Mouse (Mus musculus): ENCODE measurements around the gene Adgrg6.

The Adgrg6 gene

GRCm38 (mm10) chr10:14544941-14545717 lies at the start of gene Adgrg6:
Adgrg6 (minus strand) TSS chr10:14545659.
- no peak for DNase-seq (ENCODE audit: low read depth, low spot score)

- no peak for DNase-seq (ENCODE audit: low read depth, low spot score)
Observed at GRCm38 (mm10) chr10:14592215-14592614, 46.8 kb upstream of the Adgrg6 start.

- no peak for DNase-seq (ENCODE audit: low read depth, low spot score)
Observed at GRCm38 (mm10) chr10:14590816-14591215, 45.4 kb upstream of the Adgrg6 start.

GRCm38 (mm10) chr10:14589667-14590066 lies 44.2 kb upstream of the Adgrg6 start:
- no peak for DNase-seq (ENCODE audit: low read depth, low spot score)

GRCm38 (mm10) chr10:14583496-14583895 lies 38.0 kb upstream of the Adgrg6 start:
- DNase-seq (ENCODE audit: low read depth, low spot score), result no peak

GRCm38 (mm10) chr10:14574255-14574654 lies 28.8 kb upstream of the Adgrg6 start:
- DNase-seq (ENCODE audit: low read depth, low spot score), result no peak

GRCm38 (mm10) chr10:14571143-14571542 lies 25.7 kb upstream of the Adgrg6 start:
- DNase-seq (ENCODE audit: low read depth, low spot score), result no peak

GRCm38 (mm10) chr10:14570616-14571015 lies 25.2 kb upstream of the Adgrg6 start:
- DNase-seq (ENCODE audit: low read depth, low spot score), result no peak

- DNase-seq (ENCODE audit: low read depth, low spot score), result no peak
Observed at GRCm38 (mm10) chr10:14546111-14546551, 672 bp upstream of the Adgrg6 start.

- no peak for DNase-seq (ENCODE audit: low read depth, low spot score)
Observed at GRCm38 (mm10) chr10:14544608-14544940, 885 bp downstream of the Adgrg6 start.

- no peak for DNase-seq (ENCODE audit: low read depth, low spot score)
Observed at GRCm38 (mm10) chr10:14543511-14544067, 1.9 kb downstream of the Adgrg6 start.

- DNase-seq (ENCODE audit: low read depth, low spot score), result no peak
Observed at GRCm38 (mm10) chr10:14537102-14537501, 8.4 kb downstream of the Adgrg6 start.

GRCm38 (mm10) chr10:14531090-14531489 lies 14.4 kb downstream of the Adgrg6 start:
- DNase-seq (ENCODE audit: low read depth, low spot score), result no peak

- DNase-seq (ENCODE audit: low read depth, low spot score), result no peak
Observed at GRCm38 (mm10) chr10:14530670-14531069, 14.8 kb downstream of the Adgrg6 start.

- DNase-seq (ENCODE audit: low read depth, low spot score), result no peak
Observed at GRCm38 (mm10) chr10:14527765-14528164, 17.7 kb downstream of the Adgrg6 start.

- no peak for DNase-seq (ENCODE audit: low read depth, low spot score)
Observed at GRCm38 (mm10) chr10:14522729-14523128, 22.7 kb downstream of the Adgrg6 start.

GRCm38 (mm10) chr10:14520912-14521675 lies 24.4 kb downstream of the Adgrg6 start:
- DNase-seq (ENCODE audit: low read depth, low spot score), result no peak

- no peak for DNase-seq (ENCODE audit: low read depth, low spot score)
Observed at GRCm38 (mm10) chr10:14517909-14518308, 27.6 kb downstream of the Adgrg6 start.

- DNase-seq (ENCODE audit: low read depth, low spot score), result no peak
Observed at GRCm38 (mm10) chr10:14511904-14512663, 33.4 kb downstream of the Adgrg6 start.

GRCm38 (mm10) chr10:14511157-14511556 lies 34.3 kb downstream of the Adgrg6 start:
- no peak for DNase-seq (ENCODE audit: low read depth, low spot score)

GRCm38 (mm10) chr10:14495658-14496057 lies 49.8 kb downstream of the Adgrg6 start:
- no peak for DNase-seq (ENCODE audit: low read depth, low spot score)

GRCm38 (mm10) chr10:14495204-14495603 lies 50.3 kb downstream of the Adgrg6 start:
- no peak for DNase-seq (ENCODE audit: low read depth, low spot score)
